Mouse (Mus musculus) C2C12 (cell line): ENCODE data around the gene Dis3l.

Source experiments
- CEBPB ChIP-seq: IDR thresholded peaks from one replicate; pipeline ENCODE4 v1.6.1; 2011; ENCODE audit warnings: low read depth, mild to moderate bottlenecking, control low read depth, moderate library complexity
- CTCF ChIP-seq: IDR thresholded peaks from one replicate; pipeline ENCODE4 v1.5.1; 2011; ENCODE audit not compliant: control insufficient read depth, insufficient read depth, insufficient read length
- MAX ChIP-seq: IDR thresholded peaks from one replicate; pipeline ENCODE4 v1.6.1; 2011; ENCODE audit warnings: mild to moderate bottlenecking, control low read depth
- MYOD1 ChIP-seq: IDR thresholded peaks from one replicate; pipeline ENCODE4 v1.6.1; 2011; ENCODE audit warnings: low read depth; ENCODE audit not compliant: control insufficient read depth, insufficient read length

DNA sequence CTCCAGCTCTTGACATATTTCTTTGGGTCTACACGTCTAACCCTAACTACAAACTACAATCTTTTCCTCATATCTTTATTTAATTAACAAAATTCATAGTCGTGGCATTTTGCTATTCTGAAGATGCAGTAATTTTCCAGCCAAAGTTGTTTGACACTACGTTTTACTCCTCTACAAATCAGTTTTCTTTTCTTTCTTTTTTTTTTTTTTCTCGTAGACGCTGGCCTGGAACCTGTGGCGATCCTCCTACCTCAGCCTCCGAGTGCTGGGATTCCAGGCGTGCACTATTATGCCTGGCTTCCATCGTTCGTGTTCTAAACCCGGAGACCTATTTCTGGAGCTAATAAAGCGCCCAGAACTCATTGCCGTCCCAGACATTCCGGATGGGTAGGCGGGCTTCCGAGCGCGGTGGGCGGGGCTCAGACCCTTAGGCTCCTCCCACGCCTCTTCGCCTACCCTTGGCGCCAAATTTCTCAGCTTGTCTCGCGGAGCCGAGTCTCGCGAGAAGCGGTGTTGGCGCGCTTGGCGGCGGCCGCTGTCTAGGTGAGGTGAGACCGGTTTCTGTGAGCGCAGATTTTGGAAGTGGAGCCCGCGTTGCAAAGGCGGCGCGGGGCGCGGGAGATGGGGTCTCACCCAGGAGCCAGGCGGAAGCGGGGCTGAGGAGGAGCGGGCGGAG is 59.8 kb downstream of the Dis3l start, which contains the start of gene Tipin:
- TF ChIP-seq CTCF: no peak
- TF ChIP-seq CEBPB: no peak
- TF ChIP-seq MAX: no peak
- no peak for TF ChIP-seq MYOD1
